Mouse (Mus musculus) left cerebral cortex, postnatal 25 days (tissue): Measurements from ENCODE around the gene Rlbp1. TPM values are rescaled to one million over a fixed set of nuclear protein-coding genes. Genes with fewer than 3 reads are reported as not detected.

ENCODE experiments used
- DNase-seq, 2 experiments: peaks; one replicate each; pipeline ENCODE4 v3.0.0; 2022; ENCODE audit warnings: low spot score in 2 of 2, mixed read lengths in 1 of 2
- intact Hi-C: fragments of 180-260 bp; cut with DNase I; formaldehyde crosslinking; loops from one replicate; pipeline ENCODE4 v1.15.1; 2025
- total RNA-seq, 2 experiments: library from RNA; stranded (reverse); gene quantifications; 2 replicates each; pipeline ENCODE4 v1.2.3; 2021

Rlbp1 gene
- total RNA-seq, 2 experiments from 2014 or later = 21.2 to 22.4 TPM

- DNase-seq = no peak
- intact Hi-C loops = no loop called here
Measured at GRCm38 (mm10) chr7:79387140-79387539, 292 bp upstream of the Rlbp1 start.

DNA sequence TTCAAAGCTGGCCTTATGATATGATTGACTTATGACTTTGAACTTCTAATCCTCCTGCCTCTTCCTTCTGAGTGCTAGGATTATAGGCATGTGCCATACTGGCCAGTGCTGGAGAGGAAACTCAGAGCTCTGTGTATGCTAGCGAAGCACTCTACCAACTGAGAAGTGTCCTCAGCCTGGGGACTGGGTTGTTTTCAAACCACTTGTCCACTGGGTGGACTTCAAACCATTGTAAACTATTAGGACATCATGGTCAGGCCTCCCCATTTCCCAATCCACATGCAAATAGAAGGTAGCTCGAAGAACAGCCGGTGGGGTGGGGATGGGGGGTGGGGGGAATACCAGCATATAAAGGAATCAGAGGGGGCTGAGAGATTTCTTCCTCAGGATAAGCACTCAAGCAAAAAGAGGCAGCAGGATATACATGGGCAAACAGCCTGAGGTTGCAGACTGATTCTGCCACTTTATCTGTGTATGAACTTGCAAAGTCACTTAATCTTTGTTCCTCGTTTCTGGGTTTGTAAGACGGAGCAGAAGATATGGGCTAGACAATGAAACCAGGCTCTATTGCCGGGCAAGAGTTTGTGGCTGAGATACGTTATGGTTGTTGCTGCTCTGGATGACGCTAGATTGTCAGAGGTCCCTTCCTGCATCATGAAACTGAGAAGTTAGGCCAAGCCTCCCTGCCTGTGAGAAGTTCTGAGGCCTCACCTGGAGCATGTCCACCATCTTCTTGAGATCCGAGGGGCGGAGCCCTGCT lies 10.2 kb downstream of the Rlbp1 start:
- intact Hi-C loops = no loop called here
- DNase-seq = no peak

GRCm38 (mm10) chr7:79375594-79375993 lies 11.3 kb downstream of the Rlbp1 start:
- no peak for DNase-seq
- intact Hi-C loops = loop anchor here (2.0 kb wide), 1 partner anchor 227 kb away; no protein-coding TSS in a partner anchor

- intact Hi-C loops = loop anchor here (2.0 to 5.0 kb wide), 2 partner anchors 98 to 229 kb away; no protein-coding TSS in a partner anchor
- DNase-seq = no peak
Measured at GRCm38 (mm10) chr7:79374017-79374416, 12.8 kb downstream of the Rlbp1 start.

- peak; percentile 71 to 81 for DNase-seq
- intact Hi-C loops = loop anchor here (2.0 to 5.0 kb wide), 2 partner anchors 101 to 223 kb away; no protein-coding TSS in a partner anchor
Measured at GRCm38 (mm10) chr7:79371321-79371879, 15.4 kb downstream of the Rlbp1 start.

DNA sequence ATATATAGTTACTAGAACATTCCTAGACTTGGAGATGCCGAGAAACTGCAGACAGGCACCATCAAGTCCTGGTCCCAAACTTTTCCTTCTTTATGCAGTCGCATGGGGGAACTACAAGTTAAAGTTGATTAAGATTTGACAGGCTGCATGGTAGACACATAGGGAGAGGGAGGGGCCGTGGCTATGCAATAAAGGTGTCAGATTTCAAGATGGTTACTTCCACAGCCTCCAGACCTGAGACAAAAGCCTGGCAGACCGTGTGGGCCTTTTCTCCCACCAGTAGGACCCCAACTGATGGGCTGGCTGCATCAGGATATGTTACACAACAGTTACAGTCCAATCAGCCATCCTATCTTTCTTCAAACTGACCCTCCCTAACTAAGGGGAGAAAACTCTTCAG lies 17.4 kb downstream of the Rlbp1 start:
- no peak for DNase-seq
- intact Hi-C loops = no loop called here

- intact Hi-C loops = no loop called here
- no peak for DNase-seq
Measured at GRCm38 (mm10) chr7:79368664-79369063, 18.2 kb downstream of the Rlbp1 start.

- peak in 1 of 2 experiments; percentile 65 for DNase-seq
- intact Hi-C loops = no loop called here
Measured at GRCm38 (mm10) chr7:79363370-79364043, 23.3 kb downstream of the Rlbp1 start.

DNA sequence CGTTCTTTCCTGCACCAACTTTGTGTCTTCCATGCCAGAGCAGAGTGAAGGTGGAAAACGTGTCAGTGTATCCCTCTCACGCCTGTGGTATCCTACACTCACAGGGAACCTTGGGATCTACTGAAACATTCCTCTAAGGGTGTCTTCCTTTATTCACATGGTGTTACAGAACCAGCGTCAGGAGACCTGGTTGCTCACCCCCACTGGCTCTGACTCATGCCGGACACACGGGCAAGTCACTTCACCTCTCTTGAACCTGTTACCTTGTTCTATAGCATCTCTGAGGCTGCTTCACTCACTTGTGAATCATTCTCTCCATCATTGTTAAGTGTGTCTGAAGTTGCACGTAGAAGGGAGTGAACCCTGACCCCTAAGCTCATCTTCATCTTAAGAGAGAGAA lies 24.0 kb downstream of the Rlbp1 start:
- no peak for DNase-seq
- intact Hi-C loops = no loop called here

GRCm38 (mm10) chr7:79362208-79362607 lies 24.6 kb downstream of the Rlbp1 start:
- intact Hi-C loops = no loop called here
- DNase-seq = peak; percentile 50 to 75

DNA sequence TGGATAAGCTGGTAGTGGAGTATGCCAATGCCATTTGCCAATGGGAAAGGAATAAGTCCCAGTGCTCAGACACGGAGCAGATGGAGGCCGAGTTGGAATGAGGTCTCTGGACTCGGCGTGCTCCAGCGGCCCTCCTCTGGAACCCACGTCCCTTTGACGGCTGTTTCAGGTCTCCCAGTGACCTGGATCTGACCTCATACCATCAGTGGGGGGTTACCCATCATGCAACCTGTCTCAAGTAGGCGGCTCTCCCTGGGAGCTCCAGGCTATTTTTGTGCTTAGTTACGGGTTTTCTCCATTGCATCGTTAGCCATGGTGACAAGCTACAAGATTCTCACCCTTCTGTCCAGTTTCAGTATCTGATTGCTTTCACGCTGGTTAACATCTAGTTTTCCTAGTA lies 26.8 kb downstream of the Rlbp1 start:
- DNase-seq = peak in 1 of 2 experiments; percentile 53
- intact Hi-C loops = no loop called here

DNA sequence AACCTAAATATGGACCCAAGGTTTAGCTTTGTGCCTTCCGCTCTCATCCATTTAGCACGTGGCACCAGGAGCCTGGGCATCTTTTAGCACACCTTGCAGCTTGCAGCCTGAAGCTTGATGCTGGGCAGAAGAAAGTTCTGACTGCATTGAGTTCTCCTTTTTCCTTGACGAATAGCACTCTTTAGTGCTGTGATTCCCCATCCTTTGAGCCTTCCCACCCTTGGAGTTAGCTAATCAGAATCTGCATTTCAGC lies 27.7 kb downstream of the Rlbp1 start:
- intact Hi-C loops = loop anchor here (2.0 to 10.0 kb wide), 4 partner anchors 72 to 564 kb away; partner anchors contain the start of gene Aen

GRCm38 (mm10) chr7:79358350-79359182 lies 28.3 kb downstream of the Rlbp1 start:
- DNase-seq = peak; percentile 85 to 98
- intact Hi-C loops = loop anchor here (2.0 to 10.0 kb wide), 4 partner anchors 72 to 564 kb away; partner anchors contain the start of gene Aen

More for the DNA sequence above, 27.7 kb downstream of the Rlbp1 start:
- DNase-seq = peak in 1 of 2 experiments; percentile 68

- intact Hi-C loops = loop anchor here (1.0 to 10.0 kb wide), 7 partner anchors 43 to 555 kb away; partner anchors contain the start of genes Abhd2 and Aen
Measured at GRCm38 (mm10) chr7:79349738-79350386, 37.0 kb downstream of the Rlbp1 start.

GRCm38 (mm10) chr7:79348816-79349215 lies 38.0 kb downstream of the Rlbp1 start:
- intact Hi-C loops = loop anchor here (1.0 to 5.0 kb wide), 3 partner anchors 42 to 103 kb away; partner anchors contain the start of gene Abhd2
- DNase-seq = no peak

More at GRCm38 (mm10) chr7:79349738-79350386, 37.0 kb downstream of the Rlbp1 start:
- peak; percentile 86 to 94 for DNase-seq

- intact Hi-C loops = loop anchor here (5.0 kb wide), 2 partner anchors 40 to 75 kb away; partner anchors contain the start of gene Abhd2
- DNase-seq = peak in 1 of 2 experiments; percentile 71
Measured at GRCm38 (mm10) chr7:79347108-79347813, 39.6 kb downstream of the Rlbp1 start.

DNA sequence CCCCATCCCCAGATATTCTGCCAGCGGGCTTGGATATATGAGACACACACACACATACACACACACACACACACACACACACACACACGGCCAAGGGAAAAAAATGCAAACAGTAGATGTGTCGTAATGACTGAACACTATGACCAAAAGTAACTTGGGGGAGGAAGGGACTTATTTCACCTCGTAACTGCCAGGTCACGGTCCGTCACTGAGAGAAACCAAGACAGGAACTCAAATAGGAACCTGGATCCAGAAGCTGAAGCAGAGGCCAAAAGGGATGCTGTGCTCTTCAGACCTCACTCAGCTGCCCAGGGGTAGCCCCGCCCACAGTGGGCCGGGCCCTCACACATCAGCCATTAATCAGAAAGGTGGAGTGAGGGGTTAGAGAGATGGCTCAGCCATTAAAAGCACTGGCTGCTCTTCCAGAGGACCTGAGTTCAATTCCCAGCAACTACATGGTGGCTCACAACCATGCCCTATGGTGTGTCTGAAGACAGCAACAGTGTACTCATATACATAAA lies 40.2 kb downstream of the Rlbp1 start:
- no peak for DNase-seq
- intact Hi-C loops = loop anchor here (5.0 kb wide), 2 partner anchors 39 to 74 kb away; partner anchors contain the start of gene Abhd2

GRCm38 (mm10) chr7:79345902-79346301 lies 40.9 kb downstream of the Rlbp1 start:
- intact Hi-C loops = loop anchor here (5.0 kb wide), 2 partner anchors 39 to 74 kb away; partner anchors contain the start of gene Abhd2

More at GRCm38 (mm10) chr7:79345902-79346301, 40.9 kb downstream of the Rlbp1 start:
- DNase-seq = peak in 1 of 2 experiments; percentile 69
